Mouse (Mus musculus): ENCODE measurements around the gene Evl.
"Not testable (repeated sequence)": the region's sequence is repeated elsewhere in the genome, so short reads cannot be mapped to it uniquely, and the experiment has no call there.

Gene Evl

DNA sequence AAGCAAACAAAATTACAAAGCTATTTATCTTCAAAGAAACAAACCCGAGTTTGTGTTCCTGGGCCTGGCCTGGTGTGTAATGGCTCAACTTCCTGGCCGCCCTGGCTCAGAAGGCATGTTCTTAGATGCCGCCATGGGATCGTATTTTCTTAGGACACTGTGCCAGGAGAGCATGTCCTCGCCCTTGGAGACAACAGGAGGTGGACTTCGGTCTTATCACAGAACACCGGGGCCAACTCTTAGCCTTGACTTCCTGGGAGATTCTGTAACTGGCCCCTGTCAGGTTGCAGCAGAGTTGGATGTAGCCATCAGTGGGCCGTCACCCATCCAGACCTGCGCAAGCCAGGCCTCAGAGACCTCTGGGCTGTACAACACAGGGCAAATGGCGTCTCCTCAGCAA lies 145.1 kb downstream of the Evl start:
- no peak for DNase-seq (ENCODE audit: low spot score)

DNA sequence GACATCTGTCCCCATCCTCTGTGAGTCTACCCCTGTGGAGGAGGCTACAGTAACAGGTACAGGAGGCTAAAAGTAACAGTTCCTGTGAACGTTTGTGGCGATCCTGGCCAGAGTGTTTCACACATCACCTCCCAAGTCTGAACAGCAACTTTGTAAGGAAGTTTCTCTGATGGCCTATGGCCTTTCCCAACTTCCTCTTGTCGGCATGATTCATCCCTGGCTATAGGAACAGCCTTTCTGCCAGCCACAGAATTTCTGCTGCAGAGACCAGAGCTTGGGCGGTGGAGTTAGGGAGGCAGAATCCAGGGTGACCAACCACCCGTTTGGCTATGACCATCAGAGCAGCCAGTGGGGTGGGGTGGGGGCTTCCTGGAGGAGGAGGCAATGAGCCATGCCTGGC lies 145.5 kb downstream of the Evl start:
- DNase-seq (ENCODE audit: low spot score) = no peak

DNA sequence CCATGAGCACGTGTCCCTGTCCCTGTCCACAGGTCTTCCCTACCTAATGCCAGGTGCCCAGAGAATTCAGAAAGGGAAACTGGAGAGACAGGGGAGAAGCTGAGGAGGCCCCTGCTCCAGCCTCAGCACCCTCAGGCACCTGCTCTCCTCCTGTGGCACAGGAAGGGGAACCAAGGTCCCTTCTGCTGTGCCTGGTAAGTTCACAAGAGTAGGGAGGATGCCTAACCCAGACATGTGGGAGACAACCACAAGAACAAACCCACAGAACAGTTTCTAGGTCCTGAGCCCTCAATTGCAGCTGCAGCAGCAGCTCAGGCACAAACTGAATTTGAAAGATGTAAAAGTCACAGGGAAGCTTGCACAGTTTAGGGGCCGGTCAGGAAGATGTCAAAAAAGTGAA lies 146.7 kb downstream of the Evl start:
- no peak for DNase-seq (ENCODE audit: low spot score)

DNA sequence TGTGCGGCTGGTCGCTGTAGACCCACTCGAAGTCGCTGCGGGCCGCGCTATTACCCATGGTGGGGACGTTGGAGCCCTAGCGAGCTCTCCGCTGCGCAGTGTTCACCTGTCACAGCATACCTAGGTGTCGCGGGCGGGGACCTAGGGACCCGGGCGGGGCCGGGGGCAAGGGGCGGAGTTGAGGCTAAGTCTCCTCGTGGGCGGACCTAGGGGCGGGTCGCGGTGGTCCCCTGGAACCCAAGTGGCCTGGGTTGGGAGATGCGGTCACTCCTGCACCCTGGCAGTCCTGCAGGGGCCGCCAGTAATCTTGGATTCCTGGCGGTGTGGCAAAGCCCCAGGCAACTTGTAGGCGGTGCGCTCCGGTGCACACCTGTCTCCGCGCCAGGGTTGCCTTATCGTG lies 147.7 kb downstream of the Evl start, which contains the start of gene Degs2:
TSS of gene Degs2 (minus strand) at position 131 of the 400 bp plus-strand sequence.
- no peak for DNase-seq (ENCODE audit: low spot score)

DNA sequence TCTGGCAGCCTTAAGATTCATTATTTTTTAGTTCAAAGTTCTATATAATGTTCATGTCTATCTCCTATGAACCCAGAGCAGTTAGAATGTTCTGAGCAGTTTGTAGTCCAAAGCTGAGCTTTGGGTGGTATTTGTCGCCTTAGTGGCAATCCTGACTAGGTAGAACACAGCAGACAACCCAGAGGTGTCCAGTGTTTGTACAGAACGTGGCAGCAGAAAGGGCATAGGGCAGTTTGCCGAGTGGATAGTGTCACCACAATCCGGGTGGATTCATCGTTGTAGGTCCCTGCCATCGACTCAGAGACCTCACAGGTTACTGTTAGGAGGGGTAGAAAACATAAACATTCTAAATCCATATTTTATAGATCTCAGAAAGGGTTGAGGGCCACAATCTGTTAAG lies 151.0 kb downstream of the Evl start:
- DNase-seq (ENCODE audit: low spot score) = no peak

DNA sequence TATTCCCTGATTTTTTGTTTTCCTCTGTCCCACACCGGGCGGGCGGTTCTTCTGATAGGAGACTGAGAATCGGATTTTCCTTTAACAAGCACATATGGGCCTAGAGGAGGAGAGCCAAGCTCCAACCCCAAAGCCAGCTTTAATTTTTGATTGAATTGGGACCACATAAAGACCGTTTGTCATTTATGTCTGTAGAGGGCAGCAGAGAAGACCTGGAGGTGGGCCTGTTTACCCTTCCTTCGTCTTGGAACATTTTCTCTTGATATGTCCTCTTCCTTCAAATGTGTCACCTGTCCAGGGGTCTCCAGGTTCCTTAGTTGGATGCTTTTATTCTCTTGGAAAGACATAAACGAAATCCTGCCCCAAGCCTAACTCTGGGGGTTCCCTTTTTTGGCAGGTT lies 151.6 kb downstream of the Evl start:
- no peak for DNase-seq (ENCODE audit: low spot score)

DNA sequence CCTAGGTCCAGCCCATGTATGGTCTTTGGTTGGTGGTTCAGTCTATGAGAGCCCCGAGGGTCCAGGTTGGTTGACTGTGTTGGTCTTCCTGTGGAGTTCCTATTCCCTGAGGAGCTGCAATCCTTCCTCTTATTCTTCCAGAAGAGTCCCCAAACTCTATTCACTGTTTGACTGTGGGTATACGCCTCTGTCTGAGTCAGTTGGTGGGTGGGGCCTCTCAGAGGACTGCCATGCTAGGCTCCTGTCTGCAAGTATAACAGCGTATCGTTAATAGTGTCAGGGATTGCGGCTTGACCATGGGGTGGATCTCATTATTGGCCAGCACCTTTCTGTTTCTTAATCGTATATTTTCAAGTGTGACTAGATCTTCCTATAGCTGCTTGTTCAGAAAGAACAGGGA lies 154.9 kb downstream of the Evl start:
- no peak for DNase-seq (ENCODE audit: low spot score)

DNA sequence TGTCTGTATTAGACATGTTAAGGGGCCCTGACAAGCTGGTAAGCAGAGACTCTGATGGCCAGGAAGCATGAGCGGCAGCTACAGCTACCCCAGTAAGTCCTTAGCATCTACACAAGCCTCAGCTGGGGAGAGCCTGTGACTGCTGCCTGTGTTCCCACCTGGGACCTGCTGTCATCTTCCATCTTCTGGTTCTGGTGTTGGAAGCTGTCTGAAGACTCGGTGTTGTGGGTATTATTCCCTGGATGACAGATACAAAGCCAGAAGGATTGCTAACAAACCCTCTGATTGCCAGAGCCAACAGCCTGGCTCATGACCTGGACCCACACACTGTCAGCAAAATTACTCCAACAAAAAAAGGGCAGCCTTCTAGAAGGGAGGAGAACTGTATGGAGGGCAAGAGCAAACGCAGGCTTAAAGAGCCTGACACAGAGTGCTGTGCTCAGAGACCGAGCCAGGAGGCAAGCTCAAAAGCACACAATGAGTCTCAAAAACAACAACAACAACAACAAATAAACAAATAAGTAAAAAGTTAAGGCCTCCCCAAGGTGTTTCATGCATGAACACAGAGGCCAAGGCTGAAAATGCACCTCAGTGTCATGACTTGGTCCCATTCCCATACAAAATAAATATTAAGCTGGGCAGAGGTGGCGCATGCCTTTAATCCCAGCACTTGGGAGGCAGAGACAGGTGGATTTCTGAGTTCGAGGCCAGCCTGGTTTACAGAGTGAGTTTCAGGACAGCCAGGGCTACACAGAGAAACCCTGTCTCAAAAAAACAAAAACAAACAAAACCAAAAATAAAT lies 155.6 kb downstream of the Evl start:
- no peak for DNase-seq (ENCODE audit: low spot score)

DNA sequence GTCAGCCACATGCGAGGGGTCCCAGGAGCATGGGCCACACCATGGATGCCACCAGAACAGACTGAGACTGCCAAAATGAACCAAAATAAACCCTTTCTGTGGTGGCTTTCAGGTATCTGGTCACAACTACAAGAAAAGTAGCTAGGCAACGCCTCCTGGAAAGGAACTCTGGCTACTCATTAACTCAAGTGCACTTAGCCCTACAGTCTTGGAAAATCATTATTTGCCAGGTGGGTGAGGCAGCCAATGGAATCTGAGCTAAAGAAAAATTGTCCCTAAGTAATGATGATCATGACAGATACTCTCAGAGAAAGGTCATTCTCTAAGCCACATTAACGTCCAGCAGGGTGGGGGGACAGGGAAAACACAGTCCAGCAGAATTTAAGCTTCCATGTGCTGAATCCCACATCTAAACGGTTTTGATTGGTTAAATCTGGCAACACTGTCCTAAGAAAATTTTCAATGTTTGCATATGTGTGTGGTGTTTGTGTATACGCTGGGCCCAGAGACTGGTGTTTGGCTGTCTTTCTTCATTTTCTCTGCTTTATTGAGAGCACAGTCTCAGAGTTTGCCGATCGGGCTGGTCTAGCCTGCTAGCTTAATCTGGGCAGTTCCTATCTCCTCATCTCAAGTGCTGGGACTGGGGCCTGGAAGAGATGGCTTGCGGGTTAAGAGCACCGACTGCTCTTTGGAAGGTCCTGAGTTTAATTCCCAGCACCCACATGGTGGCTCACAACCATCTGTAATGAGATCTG lies 156.5 kb downstream of the Evl start:
- no peak for DNase-seq (ENCODE audit: low spot score)

DNA sequence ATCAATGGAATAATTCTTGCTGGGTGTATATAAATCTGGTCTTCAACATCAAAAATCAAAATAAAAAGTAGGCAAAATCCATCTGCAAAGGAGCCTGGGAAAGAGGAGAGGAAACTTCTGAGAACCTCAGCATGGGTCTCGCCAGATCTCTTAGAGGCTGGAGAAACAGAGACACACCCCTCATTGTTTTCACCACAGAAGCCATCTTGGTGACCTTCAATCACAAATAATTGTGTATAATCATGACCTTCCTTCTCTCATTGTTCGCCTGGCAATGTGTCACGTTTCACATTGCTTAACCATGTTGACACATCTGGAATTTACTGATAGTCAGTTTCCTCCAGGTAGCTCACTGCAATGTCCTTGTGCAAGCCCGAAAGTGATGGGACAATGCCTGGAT lies 158.0 kb downstream of the Evl start:
- no peak for DNase-seq (ENCODE audit: low spot score)

DNA sequence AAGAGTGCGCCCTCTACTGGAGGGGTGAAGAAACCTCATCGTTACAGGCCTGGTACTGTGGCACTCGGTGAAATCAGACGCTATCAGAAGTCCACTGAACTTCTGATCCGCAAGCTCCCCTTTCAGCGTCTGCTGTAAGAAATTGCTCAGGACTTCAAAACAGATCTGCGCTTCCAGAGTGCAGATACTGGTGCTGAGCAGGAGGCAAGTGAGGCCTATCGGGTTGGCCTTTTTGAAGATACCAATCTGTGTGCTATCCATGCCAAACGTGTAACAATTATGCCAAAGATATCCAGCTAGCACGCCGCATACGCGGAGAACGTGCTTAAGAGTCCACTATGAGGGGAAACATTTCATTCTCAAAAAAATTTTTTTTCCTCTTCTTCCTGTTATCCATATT lies 159.5 kb downstream of the Evl start:
- not testable (repeated sequence) for DNase-seq (ENCODE audit: low spot score)

DNA sequence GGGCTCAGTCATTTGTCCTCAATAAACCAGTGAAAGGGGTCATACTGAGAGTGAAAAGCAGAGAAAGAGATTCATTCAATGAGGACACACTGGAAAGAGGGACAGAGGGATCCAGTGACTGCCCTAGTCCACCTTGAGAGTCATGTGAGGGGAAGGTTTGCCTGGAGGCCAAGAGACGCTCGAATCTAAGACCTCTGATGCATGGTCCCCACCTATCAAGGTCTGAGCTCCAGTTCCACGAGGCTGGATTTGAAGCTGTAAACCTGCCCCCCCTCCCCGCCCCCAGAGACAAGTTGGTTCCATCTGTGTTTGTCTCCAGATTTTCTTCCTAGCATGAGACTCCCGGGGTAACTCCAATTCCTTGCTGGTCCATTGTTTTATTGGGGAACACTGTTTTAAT lies 161.3 kb downstream of the Evl start:
- no peak for DNase-seq (ENCODE audit: low spot score)

DNA sequence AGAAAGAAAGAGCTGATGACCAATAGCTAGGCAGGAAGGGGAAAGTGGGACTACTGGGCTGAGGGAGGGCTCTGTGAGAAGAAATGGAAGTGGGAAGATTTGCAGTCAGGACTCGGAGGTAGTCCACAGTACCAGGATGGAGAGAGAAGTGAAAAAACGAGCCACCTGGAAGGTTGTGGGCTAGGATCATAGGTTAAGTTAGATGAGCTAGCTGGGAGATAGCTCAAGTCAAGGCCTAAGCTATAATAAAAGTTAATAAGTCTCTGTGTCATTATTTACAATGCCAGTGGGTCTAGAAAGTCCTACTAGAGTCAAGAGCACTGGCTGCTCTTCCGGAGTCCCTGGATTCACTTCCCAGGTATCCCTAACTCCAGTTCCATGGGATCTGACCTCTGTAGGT lies 164.0 kb downstream of the Evl start:
- no peak for DNase-seq (ENCODE audit: low spot score)

DNA sequence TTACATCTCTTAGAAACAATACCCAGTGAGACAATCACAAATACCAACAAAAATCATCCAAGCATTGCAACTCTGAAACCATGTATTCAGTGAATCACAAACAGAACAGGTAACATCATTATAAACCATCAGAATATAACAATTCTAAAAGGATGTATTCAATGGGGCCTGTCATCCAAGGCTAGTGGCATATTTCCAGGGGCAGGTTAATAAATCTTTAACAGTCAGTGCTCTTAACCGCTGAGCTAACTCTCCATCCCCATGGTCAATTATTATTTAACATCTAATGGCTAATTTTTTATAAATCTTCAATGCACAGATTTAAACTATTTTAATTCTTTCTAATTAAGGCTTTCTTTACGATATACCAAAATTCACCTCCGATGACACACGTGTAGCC lies 167.9 kb downstream of the Evl start:
- no peak for DNase-seq (ENCODE audit: low spot score)

DNA sequence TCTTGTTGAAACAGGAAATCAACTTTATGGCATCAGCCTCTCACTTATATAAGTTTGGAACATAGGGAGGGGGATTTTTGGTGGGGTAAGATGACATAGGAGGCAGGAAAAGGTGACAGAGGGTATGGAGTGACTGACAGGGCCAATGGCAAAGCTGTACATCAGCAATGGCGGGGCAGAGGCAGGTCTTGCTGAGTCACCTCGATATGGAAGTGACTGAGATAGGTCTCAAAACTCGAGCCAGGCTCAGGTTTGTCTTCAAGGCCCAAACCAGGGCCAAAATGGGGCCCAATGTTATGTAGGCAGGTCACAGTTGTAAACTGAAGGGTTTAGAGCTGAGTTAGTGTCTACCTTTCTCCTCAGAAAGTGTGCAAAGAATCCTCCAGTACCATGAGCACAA lies 169.3 kb downstream of the Evl start:
- DNase-seq (ENCODE audit: low spot score) = no peak

DNA sequence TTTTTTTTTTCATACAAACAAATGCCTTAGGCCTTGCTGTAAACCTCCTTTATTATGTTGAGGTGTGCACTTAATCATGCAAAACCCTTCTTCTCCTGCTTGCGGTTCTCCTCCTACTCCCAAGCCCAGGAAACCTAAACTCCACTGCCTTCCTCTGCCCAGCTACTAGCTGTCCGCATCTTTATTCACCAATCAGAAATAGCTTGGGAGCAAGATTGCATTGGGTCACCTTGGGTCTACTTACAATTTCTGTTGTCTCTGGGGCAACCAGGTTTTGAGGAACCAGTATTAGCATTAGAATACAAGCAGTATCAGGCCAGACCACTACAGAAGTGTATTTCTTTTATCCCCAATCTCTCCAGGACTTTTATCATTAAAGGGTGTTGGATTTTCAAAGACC lies 179.9 kb downstream of the Evl start:
- no peak for DNase-seq (ENCODE audit: low spot score)

DNA sequence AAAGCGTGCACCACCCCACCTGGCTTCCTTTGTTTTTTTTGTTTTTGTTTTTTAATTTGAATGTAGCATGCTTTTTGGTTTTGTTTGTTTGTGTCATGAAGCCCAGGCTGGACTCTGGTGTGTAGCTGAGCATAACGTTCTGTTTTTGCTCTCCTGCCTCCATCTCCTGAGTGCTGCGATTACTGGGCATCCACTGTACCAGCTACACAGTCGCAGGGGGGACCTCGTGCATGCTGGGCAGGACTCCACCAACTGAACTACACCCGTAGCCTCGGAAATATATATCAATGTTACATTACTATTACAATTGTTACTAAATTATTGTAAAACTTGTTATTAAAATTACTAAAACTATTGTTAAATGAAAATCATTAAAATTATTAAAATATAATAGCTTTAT lies 183.3 kb downstream of the Evl start:
- DNase-seq (ENCODE audit: low spot score) = no peak

Measured in layer of hippocampus, adult 11-12 months (tissue).